Mouse (Mus musculus) mesoderm, embryonic 11.5 days (tissue): ENCODE data around the gene Skap1.
"Not testable (repeated sequence)": the region's sequence is repeated elsewhere in the genome, so short reads cannot be mapped to it uniquely, and the experiment has no call there.

Experiments
- DNase-seq: peaks from one replicate; pipeline ENCODE4 v3.0.0-alpha.2; 2012; ENCODE audit warnings: low read depth, low spot score

The Skap1 gene

DNA sequence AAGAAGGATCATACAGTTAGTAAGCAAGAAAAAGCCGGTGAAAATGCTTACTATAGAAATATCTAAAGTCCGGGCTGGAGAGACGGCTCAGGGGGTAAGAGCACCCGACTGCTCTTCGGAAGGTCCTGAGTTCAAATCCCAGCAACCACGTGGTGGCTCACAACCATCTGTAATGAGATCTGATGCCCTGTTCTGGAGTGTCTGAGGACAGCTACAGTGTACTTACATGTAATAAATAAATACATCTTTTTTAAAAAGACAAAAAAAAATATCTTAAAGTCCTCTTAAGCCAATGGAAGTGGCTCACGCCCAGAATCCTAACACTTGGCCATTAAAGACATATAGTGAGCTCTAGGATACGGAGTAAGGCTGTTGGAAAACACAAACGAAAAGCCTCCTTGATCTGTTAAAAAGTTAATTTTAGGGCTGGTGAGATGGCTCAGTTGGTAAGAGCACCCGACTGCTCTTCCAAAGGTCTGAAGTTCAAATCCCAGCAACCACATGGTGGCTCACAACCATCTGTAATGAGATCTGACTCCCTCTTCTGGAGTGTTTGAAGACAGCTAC lies 313.8 kb downstream of the Skap1 start:
- not testable (repeated sequence) for DNase-seq

- no peak for DNase-seq
These were observed 315.9 kb downstream of the Skap1 start for GRCm38 (mm10) chr11:96780306-96780705.

DNA sequence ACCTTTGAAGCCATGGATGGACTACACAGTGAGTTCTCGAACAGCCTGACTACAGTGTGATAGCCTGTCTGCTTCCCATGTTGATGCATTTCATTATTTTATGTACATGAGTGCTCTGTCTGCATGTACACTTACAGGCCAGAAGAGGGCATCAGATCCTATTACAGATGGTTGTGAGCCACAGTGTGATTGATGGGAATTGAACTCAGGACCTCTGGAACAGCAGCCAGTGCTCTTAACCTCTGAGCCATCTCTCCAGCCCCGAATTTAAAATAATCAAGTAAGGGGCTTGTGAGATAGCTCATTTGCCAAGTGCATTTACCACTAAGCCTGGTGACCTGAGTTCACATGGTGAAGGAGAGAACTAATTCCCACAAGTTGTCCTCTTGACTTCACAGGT lies 317.0 kb downstream of the Skap1 start:
- DNase-seq = no peak

DNA sequence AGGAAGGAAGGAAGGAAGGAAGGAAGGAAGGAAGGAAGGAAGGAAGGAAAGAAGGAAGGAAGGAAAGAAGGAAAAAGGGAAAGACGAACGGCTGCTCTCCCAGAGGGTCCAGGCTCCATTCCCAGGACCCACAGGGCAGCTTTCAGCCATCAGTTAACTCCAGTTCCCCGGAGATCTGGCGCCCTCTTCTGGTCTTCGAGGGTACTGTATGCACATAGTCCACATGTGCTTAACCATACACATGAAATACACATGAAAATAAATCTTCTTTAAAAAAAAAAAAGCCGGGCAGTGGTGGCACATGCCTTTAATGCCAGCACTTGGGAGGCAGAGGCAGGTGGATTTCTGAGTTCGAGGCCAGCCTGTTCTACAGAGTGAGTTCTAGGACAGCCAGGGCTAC lies 320.5 kb downstream of the Skap1 start:
- DNase-seq = peak; percentile 87

GRCm38 (mm10) chr11:96786731-96787450 lies 322.5 kb downstream of the Skap1 start:
- DNase-seq = no peak

- DNase-seq = peak; percentile 94
These were observed 324.7 kb downstream of the Skap1 start, which contains the start of gene Cbx1 for GRCm38 (mm10) chr11:96788871-96789795. Gene Cbx1, plus strand, starts transcription at chr11:96789127.

GRCm38 (mm10) chr11:96789990-96790389 lies 325.6 kb downstream of the Skap1 start:
- DNase-seq = no peak

DNA sequence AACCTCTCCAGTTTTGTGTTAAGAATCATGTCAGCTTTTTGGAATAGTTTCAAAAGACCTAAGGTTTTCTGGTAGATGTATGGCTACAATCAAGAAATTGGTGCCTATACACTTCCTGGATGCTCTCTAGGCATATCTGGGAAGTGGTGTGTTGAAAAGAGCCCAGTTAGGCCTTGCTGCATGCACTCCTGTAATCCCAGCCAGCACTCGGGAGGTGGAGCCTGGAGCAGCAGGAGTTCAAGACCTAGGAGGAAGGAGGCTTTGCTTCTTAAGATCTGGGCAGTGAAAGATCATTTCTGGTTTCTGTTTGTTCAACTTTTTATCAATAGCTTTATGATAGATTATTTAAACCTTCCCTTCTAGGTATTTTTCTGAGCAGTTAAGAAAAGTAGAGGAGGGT lies 326.3 kb downstream of the Skap1 start:
- DNase-seq = no peak

GRCm38 (mm10) chr11:96795491-96795890 lies 331.1 kb downstream of the Skap1 start:
- no peak for DNase-seq

GRCm38 (mm10) chr11:96796081-96796480 lies 331.7 kb downstream of the Skap1 start:
- DNase-seq = no peak

DNA sequence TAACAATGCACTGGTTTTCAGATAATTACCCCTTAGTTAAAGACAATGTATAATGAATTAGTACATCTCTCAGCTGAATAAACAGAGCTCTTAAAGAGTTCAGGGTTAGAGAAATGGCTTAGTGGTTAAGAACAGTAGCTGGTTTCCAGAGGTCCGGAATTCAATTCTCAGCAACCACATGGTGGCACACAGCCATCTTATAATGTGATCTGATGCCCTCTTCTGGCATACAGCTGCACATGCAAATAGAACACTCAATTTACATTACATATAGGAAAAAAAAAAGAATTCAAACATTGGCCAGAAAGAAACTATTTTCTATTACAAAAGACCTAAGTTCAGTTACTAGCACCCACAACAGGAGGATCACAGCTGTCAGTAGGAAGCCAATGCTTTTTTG lies 332.2 kb downstream of the Skap1 start:
- no peak for DNase-seq

GRCm38 (mm10) chr11:96799511-96799910 lies 335.1 kb downstream of the Skap1 start:
- no peak for DNase-seq

- no peak for DNase-seq
These were observed 341.2 kb downstream of the Skap1 start for GRCm38 (mm10) chr11:96805606-96806005.

GRCm38 (mm10) chr11:96808066-96808465 lies 343.7 kb downstream of the Skap1 start:
- DNase-seq = no peak
